Mouse (Mus musculus): ENCODE measurements around the gene Kcng4. TPM values are rescaled to one million over a fixed set of nuclear protein-coding genes. Genes with fewer than 3 reads are reported as not detected.

Kcng4 gene
- polyA plus RNA-seq, 1 experiment from 2014 or later, result 0.19 TPM

Other genes with a start within 250 kb of the Kcng4 start
- gene Mlycd, start 240.8 kb downstream of the Kcng4 start, polyA plus RNA-seq (2015; fragmentation: Nextera tagmentation; extraction: Ambion mirVana), result 11.9 and 12.9 TPM in 2 replicates
- 2.4 and 3.3 TPM in 2 replicates for gene Osgin1, start 201.6 kb downstream of the Kcng4 start, polyA plus RNA-seq (2015; fragmentation: Nextera tagmentation; extraction: Ambion mirVana)
- 0.96 and 1.1 TPM in 2 replicates for gene Necab2, start 189.0 kb downstream of the Kcng4 start, polyA plus RNA-seq (2015; fragmentation: Nextera tagmentation; extraction: Ambion mirVana)
- gene Slc38a8, start 134.0 kb downstream of the Kcng4 start, polyA plus RNA-seq (2015; fragmentation: Nextera tagmentation; extraction: Ambion mirVana), result 0.14 TPM in 1 of 2 replicates, not detected in the other
- 122 and 126 TPM in 2 replicates for gene Mbtps1, start 76.9 kb downstream of the Kcng4 start, polyA plus RNA-seq (2015; fragmentation: Nextera tagmentation; extraction: Ambion mirVana)
- 31.7 and 33.2 TPM in 2 replicates for gene Hsdl1, start 60.5 kb downstream of the Kcng4 start, polyA plus RNA-seq (2015; fragmentation: Nextera tagmentation; extraction: Ambion mirVana)
- 0.06 and 0.09 TPM in 2 replicates for gene Dnaaf1, start 60.4 kb downstream of the Kcng4 start, polyA plus RNA-seq (2015; fragmentation: Nextera tagmentation; extraction: Ambion mirVana)
- 11.4 and 11.7 TPM in 2 replicates for gene Taf1c, start 30.5 kb downstream of the Kcng4 start, polyA plus RNA-seq (2015; fragmentation: Nextera tagmentation; extraction: Ambion mirVana)
- gene Adad2, start 22.9 kb downstream of the Kcng4 start, polyA plus RNA-seq (2015; fragmentation: Nextera tagmentation; extraction: Ambion mirVana), result 0.08 TPM in 1 of 2 replicates, not detected in the other
- 1.5 and 4.7 TPM in 2 replicates for gene Wfdc1, start 30.7 kb upstream of the Kcng4 start, polyA plus RNA-seq (2015; fragmentation: Nextera tagmentation; extraction: Ambion mirVana)
- gene Atp2c2, start 64.3 kb upstream of the Kcng4 start, polyA plus RNA-seq (2015; fragmentation: Nextera tagmentation; extraction: Ambion mirVana), result 5.3 and 5.8 TPM in 2 replicates
- gene Tldc1, start 142.7 kb upstream of the Kcng4 start, polyA plus RNA-seq (2015; fragmentation: Nextera tagmentation; extraction: Ambion mirVana), result 11.5 and 11.7 TPM in 2 replicates
- gene Cotl1, start 204.9 kb upstream of the Kcng4 start, polyA plus RNA-seq (2015; fragmentation: Nextera tagmentation; extraction: Ambion mirVana), result 55.1 and 65.4 TPM in 2 replicates
- gene Klhl36, start 226.6 kb upstream of the Kcng4 start, polyA plus RNA-seq (2015; fragmentation: Nextera tagmentation; extraction: Ambion mirVana), result 13.0 and 13.5 TPM in 2 replicates

Data from limb, embryonic 15.5 days (tissue).